Mouse (Mus musculus): ENCODE data around the gene Tnfsf12.
"Not testable (repeated sequence)": the region's sequence is repeated elsewhere in the genome, so short reads cannot be mapped to it uniquely, and the experiment has no call there.

Tnfsf12 gene

GRCm38 (mm10) chr11:69704613-69705010, 9.0 kb upstream of the Tnfsf12 start:
- no peak for DNase-seq (ENCODE audit: low spot score in 2 of 2)

- no peak for DNase-seq (ENCODE audit: low spot score in 2 of 2)
Measured at GRCm38 (mm10) chr11:69703814-69704612, 8.4 kb upstream of the Tnfsf12 start.

- not testable (repeated sequence) for DNase-seq (ENCODE audit: low spot score in 2 of 2)
Measured at GRCm38 (mm10) chr11:69703381-69703780, 7.7 kb upstream of the Tnfsf12 start.

GRCm38 (mm10) chr11:69702886-69703285, 7.2 kb upstream of the Tnfsf12 start:
- DNase-seq (ENCODE audit: low spot score in 2 of 2) = not testable (repeated sequence)

GRCm38 (mm10) chr11:69699595-69699994, 3.9 kb upstream of the Tnfsf12 start:
- no peak for DNase-seq (ENCODE audit: low spot score in 2 of 2)

- no peak for DNase-seq (ENCODE audit: low spot score in 2 of 2)
Measured at GRCm38 (mm10) chr11:69698574-69698973, 2.9 kb upstream of the Tnfsf12 start.

- DNase-seq (ENCODE audit: low spot score in 2 of 2) = no peak
Measured at GRCm38 (mm10) chr11:69697396-69697795, 1.7 kb upstream of the Tnfsf12 start.

- DNase-seq (ENCODE audit: low spot score in 2 of 2) = no peak
Measured at GRCm38 (mm10) chr11:69695046-69695360, 646 bp downstream of the Tnfsf12 start.

- no peak for DNase-seq (ENCODE audit: low spot score in 2 of 2)
Measured at GRCm38 (mm10) chr11:69693421-69693965, 2.2 kb downstream of the Tnfsf12 start.

- DNase-seq (ENCODE audit: low spot score in 2 of 2) = no peak
Measured at GRCm38 (mm10) chr11:69692863-69693262, 2.8 kb downstream of the Tnfsf12 start.

- no peak for DNase-seq (ENCODE audit: low spot score in 2 of 2)
Measured at GRCm38 (mm10) chr11:69692196-69692811, 3.3 kb downstream of the Tnfsf12 start.

GRCm38 (mm10) chr11:69689891-69690290, 5.8 kb downstream of the Tnfsf12 start:
- DNase-seq (ENCODE audit: low spot score in 2 of 2) = no peak

GRCm38 (mm10) chr11:69687061-69687460, 8.6 kb downstream of the Tnfsf12 start:
- DNase-seq (ENCODE audit: low spot score in 2 of 2) = no peak

- DNase-seq (ENCODE audit: low spot score in 2 of 2) = no peak
Measured at GRCm38 (mm10) chr11:69686377-69686776, 9.3 kb downstream of the Tnfsf12 start.

GRCm38 (mm10) chr11:69685526-69686148, 10.0 kb downstream of the Tnfsf12 start, which contains the start of gene Tnfsf13:
TSS of gene Tnfsf13 (minus strand) at chr11:69685784.
- no peak for DNase-seq (ENCODE audit: low spot score in 2 of 2)

- no peak for DNase-seq (ENCODE audit: low spot score in 2 of 2)
Measured at GRCm38 (mm10) chr11:69684936-69685335, 10.7 kb downstream of the Tnfsf12 start.

GRCm38 (mm10) chr11:69684128-69684745, 11.4 kb downstream of the Tnfsf12 start:
- no peak for DNase-seq (ENCODE audit: low spot score in 2 of 2)

GRCm38 (mm10) chr11:69683576-69683975, 12.1 kb downstream of the Tnfsf12 start:
- no peak for DNase-seq (ENCODE audit: low spot score in 2 of 2)

- peak; percentile 75 to 90 for DNase-seq (ENCODE audit: low spot score in 2 of 2)
Measured at GRCm38 (mm10) chr11:69682840-69683533, 12.7 kb downstream of the Tnfsf12 start.

GRCm38 (mm10) chr11:69682209-69682839, 13.3 kb downstream of the Tnfsf12 start:
- no peak for DNase-seq (ENCODE audit: low spot score in 2 of 2)

Data from thymus, postnatal 10 days (tissue).